Mouse (Mus musculus) Patski (cell line): ENCODE data around the gene Tdrd1. TPM values are rescaled to one million over a fixed set of nuclear protein-coding genes. Genes with fewer than 3 reads are reported as not detected.
"Not testable (repeated sequence)": the region's sequence is repeated elsewhere in the genome, so short reads cannot be mapped to it uniquely, and the experiment has no call there.

ENCODE experiments used
- ATAC-seq: fragments of 100-300 bp; one replicate; pipeline ENCODE4 v1.8.0; 2021
- CTCF ChIA-PET: fragments of 350-600 bp; sonication (Branson Sonifier 250); formaldehyde crosslinking; loops from one replicate; lab custom pipeline; 2022; ENCODE audit warnings: inconsistent platforms; lab: Charles Lee
- POLR2A ChIA-PET: fragments of 350-600 bp; sonication (Branson Sonifier 250); formaldehyde crosslinking; loops from one replicate; lab custom pipeline; 2022; ENCODE audit warnings: antibody characterized with exemption, inconsistent platforms; lab: Charles Lee
- DNase-seq: peaks from one replicate; pipeline ENCODE4 v3.0.0-alpha.2; 2011; ENCODE audit warnings: low read depth, low spot score
- H3K27me3 ChIP-seq: fragments of 371-371 bp; one replicate; pipeline ENCODE4 v1.5.1; 2021
- CTCF ChIP-seq: fragments of 100-300 bp; IDR thresholded peaks from one replicate; pipeline ENCODE4 v1.5.1; 2021
- in situ Hi-C: fragments of 300-500 bp; cut with MboI; formaldehyde crosslinking; loops from 3 replicates; pipeline ENCODE4 v1.11.1; 2018; ENCODE audit warnings: low pct_unique_long_range_greater_than_20kb, mixed read lengths
- polyA plus RNA-seq: library from polyadenylated mRNA; unstranded; gene quantifications from one replicate; pipeline ENCODE4 v1.2.3, GENCODE M21; 2021

Tdrd1 gene
- 0.01 TPM for polyA plus RNA-seq

DNA sequence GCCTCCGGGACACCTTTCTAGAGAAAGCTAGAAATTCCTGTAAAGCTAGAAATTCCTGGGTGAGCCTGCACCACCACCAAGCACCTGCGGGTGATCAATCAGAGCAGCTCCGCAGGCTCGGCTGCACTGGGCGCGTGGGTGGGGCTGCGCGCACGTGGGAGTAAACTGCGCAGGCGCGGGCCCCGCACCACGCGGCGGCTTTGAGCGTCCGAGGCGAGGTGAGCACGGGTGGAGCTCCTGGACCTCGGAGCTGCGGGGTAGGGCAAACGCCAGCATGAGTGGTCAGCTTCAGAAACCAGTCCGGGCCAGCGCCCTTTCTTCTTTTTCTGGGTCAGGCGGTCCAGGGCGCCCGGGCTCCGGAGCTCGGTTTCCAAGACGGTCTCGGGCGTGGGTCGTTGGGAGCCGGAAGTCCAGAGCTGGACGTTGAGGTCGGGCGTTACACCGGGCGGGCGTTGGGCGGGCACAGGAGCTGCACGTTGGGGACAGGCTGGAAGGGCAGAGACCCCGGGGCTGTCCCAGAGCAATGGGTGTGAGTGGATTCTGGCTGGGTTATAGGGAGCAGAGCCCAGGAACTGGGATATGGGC, at the start of gene Tdrd1:
Gene Tdrd1, plus strand, starts transcription at position 163 of the 585 bp plus-strand sequence.
- peaks cover 15% of the 10 kb centered on the region for H3K27me3 ChIP-seq
- in situ Hi-C loops = no loop called here
- POLR2A ChIA-PET = no interaction called here
- no peak for DNase-seq
- ATAC-seq = no peak
- CTCF ChIA-PET = no interaction called here
- TF ChIP-seq CTCF = no peak

DNA sequence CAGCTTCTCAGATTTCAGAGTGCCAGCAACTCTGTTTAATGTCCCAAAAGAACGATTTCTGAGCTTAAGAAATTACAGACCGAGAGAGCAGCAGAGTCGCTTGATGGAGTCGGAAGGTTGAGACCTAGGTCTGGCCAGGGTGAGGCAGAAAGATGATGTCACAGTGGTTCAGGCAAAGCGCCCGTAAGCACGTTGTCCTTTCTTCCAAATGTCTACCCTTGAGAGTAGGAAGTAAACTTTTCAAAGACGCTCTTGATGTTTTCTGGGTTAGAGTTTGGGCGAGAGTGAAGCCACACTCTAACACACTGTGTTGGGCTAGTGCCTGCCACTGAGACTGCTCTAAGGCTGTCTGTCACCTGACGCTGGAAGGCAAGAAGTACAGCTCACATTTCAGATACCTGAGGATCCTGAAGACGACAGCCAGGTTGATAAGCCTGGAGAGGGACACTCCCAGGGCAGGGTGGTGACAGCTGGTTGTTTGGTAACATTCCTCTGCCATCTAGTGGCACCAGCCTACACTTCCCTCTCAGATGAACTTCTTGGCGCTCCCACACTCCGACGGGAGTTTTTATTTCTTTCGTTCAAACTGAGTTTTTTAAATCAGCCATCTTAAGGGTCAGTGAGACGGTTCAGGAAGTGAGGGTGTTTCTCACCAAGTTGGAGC, 49.2 kb upstream of the Tdrd1 start:
- ATAC-seq (peak; percentile 38), DNase-seq (no peak)
- peaks cover 6% of the 10 kb centered on the region for H3K27me3 ChIP-seq
- POLR2A ChIA-PET = interaction anchor here (1.4 kb wide), 1 partner anchor 354 kb away, joined by 3 read pairs; no protein-coding TSS in a partner anchor
- in situ Hi-C loops = loop anchor here (5.0 kb wide), 2 partner anchors 210 to 355 kb away; no protein-coding TSS in a partner anchor
- TF ChIP-seq CTCF = peak; percentile 83
- CTCF ChIA-PET = interaction anchor here (0.6 to 3.3 kb wide), 15 partner anchors 11 to 378 kb away, joined by 3 to 14 read pairs (median 4); no protein-coding TSS in a partner anchor

- DNase-seq, H3K27me3 ChIP-seq, ATAC-seq, POLR2A ChIA-PET: not testable (repeated sequence)
- CTCF ChIA-PET = interaction anchor here (1.1 kb wide), 1 partner anchor 213 kb away, joined by 4 read pairs; no protein-coding TSS in a partner anchor
- in situ Hi-C loops = loop anchor here (5.0 kb wide), 2 partner anchors 211 to 356 kb away; no protein-coding TSS in a partner anchor
Observed at GRCm38 (mm10) chr19:56778532-56778931, 47.5 kb upstream of the Tdrd1 start.

GRCm38 (mm10) chr19:56787911-56788310, 38.1 kb upstream of the Tdrd1 start:
- ChIA-PET CTCF (no interaction called here), POLR2A (no interaction called here)
- no peaks in the 10 kb centered on the region for H3K27me3 ChIP-seq
- DNase-seq (no peak), ATAC-seq (no peak)
- in situ Hi-C loops = no loop called here
- no peak for TF ChIP-seq CTCF

DNA sequence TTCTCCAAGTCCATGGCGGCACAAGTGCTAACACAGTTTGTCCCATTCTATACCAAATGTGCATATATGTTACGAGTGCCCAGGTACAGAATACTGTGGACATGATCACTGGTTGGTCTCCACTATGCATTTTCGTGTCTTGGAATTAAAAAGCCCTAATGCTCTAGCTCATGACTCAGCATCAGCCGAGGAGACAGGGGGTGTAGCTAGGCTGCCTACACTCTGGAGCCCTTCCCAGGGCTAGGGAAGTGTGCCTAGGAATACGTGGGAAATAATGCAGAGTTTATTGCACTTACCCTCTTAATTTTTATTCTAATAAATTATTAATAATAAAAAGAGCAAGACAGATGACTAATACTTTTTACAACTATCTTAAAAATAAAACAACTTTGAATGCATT, 37.1 kb upstream of the Tdrd1 start:
- ATAC-seq = no peak
- ChIA-PET POLR2A (no interaction called here), CTCF (no interaction called here)
- in situ Hi-C loops = no loop called here
- no peak for DNase-seq
- TF ChIP-seq CTCF = no peak
- no peaks in the 10 kb centered on the region for H3K27me3 ChIP-seq

GRCm38 (mm10) chr19:56797376-56797775, 28.6 kb upstream of the Tdrd1 start:
- TF ChIP-seq CTCF = no peak
- ChIA-PET CTCF (no interaction called here), POLR2A (no interaction called here)
- ATAC-seq = no peak
- H3K27me3 ChIP-seq = no peaks in the 10 kb centered on the region
- in situ Hi-C loops = no loop called here
- DNase-seq = no peak

DNA sequence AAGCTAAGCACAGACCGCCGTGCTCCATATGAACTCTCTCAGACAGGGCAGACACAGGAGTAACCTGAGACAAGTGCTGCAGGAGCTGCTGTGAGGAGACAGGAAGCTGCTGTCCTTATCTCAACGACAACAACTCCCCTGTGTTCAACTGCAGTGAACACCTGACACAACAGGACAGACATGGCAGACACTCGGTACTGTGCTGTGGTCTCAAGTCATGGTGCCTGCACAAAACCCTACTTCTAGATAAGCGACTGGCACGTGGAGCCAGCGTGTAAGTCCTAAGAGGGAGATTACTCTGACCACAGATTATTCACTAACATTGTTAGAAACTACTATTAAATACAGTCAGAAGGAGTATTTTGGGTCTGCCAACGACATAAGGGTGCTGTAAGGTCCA, 25.8 kb upstream of the Tdrd1 start:
- POLR2A ChIA-PET = no interaction called here
- TF ChIP-seq CTCF = no peak
- DNase-seq = no peak
- in situ Hi-C loops = no loop called here
- ATAC-seq = no peak
- no peaks in the 10 kb centered on the region for H3K27me3 ChIP-seq
- CTCF ChIA-PET = interaction anchor here (1.0 to 1.6 kb wide), 3 partner anchors 9 to 83 kb away, joined by 3 to 4 read pairs (median 3); no protein-coding TSS in a partner anchor

- POLR2A ChIA-PET = interaction anchor here (0.6 to 1.2 kb wide), 3 partner anchors 8 to 109 kb away, joined by 3 to 6 read pairs (median 4); partner anchors contain the start of gene Ccdc186
- DNase-seq = no peak
- TF ChIP-seq CTCF = no peak
- ATAC-seq = no peak
- CTCF ChIA-PET = interaction anchor here (1.0 to 1.6 kb wide), 3 partner anchors 8 to 82 kb away, joined by 3 to 4 read pairs (median 3); no protein-coding TSS in a partner anchor
- H3K27me3 ChIP-seq = no peaks in the 10 kb centered on the region
- in situ Hi-C loops = no loop called here
Observed at GRCm38 (mm10) chr19:56800930-56801655, 24.9 kb upstream of the Tdrd1 start.

- TF ChIP-seq CTCF = no peak
- ATAC-seq (no peak), DNase-seq (no peak)
- in situ Hi-C loops = no loop called here
- ChIA-PET CTCF (interaction anchor here (1.3 kb wide), 1 partner anchor 82 kb away, joined by 3 read pairs; no protein-coding TSS in a partner anchor), POLR2A (interaction anchor here (0.7 to 1.2 kb wide), 2 partner anchors 9 to 20 kb away, joined by 4 to 6 read pairs; partner anchors contain the start of gene Ccdc186)
- no peaks in the 10 kb centered on the region for H3K27me3 ChIP-seq
Observed at GRCm38 (mm10) chr19:56801656-56802351, 24.2 kb upstream of the Tdrd1 start.

- DNase-seq = no peak
- CTCF ChIA-PET = no interaction called here
- POLR2A ChIA-PET = no interaction called here
- ATAC-seq = no peak
- no peak for TF ChIP-seq CTCF
- no peaks in the 10 kb centered on the region for H3K27me3 ChIP-seq
- in situ Hi-C loops = no loop called here
Observed at GRCm38 (mm10) chr19:56802352-56802746, 23.7 kb upstream of the Tdrd1 start.
